Mouse (Mus musculus): ENCODE measurements around the gene 4931422A03Rik. TPM values are rescaled to one million over a fixed set of nuclear protein-coding genes. Genes with fewer than 3 reads are reported as not detected.
"Not testable (repeated sequence)": the region's sequence is repeated elsewhere in the genome, so short reads cannot be mapped to it uniquely, and the experiment has no call there.

4931422A03Rik gene
- polyA plus RNA-seq, 1 experiment from 2014 or later = 3.4 TPM

GRCm38 (mm10) chr2:104024656-104025055 is 3.5 kb downstream of the 4931422A03Rik start:
- no peaks in the 10 kb centered on the region for H3K36me3 ChIP-seq
- peaks cover 13% of the 10 kb centered on the region for H3K4me1 ChIP-seq (replicated peaks)
- H3K9me3 ChIP-seq = no peaks in the 10 kb centered on the region
- no peak overlapping the region for H3K4me2 ChIP-seq
- WGBS = 89% methylated on average over 4 of the region's 4 CpGs
- H3K27me3 ChIP-seq = no peaks in the 10 kb centered on the region
- no peak for ATAC-seq (ENCODE audit: insufficient number of reproducible peaks, insufficient read depth, low FRiP score, low TSS enrichment, low read depth)
- no peak overlapping the region for H3K27ac ChIP-seq
- H3K9ac ChIP-seq (replicated peaks) = no peak overlapping the region
- no peak overlapping the region for H3K4me3 ChIP-seq (replicated peaks)

GRCm38 (mm10) chr2:104023096-104023495 is 5.1 kb downstream of the 4931422A03Rik start:
- H3K4me3 ChIP-seq (replicated peaks) = no peak overlapping the region
- no peak for ATAC-seq (ENCODE audit: insufficient number of reproducible peaks, insufficient read depth, low FRiP score, low TSS enrichment, low read depth)
- H3K27ac ChIP-seq = no peak overlapping the region
- no peaks in the 10 kb centered on the region for H3K9me3 ChIP-seq
- no peaks in the 10 kb centered on the region for H3K27me3 ChIP-seq
- H3K36me3 ChIP-seq = no peaks in the 10 kb centered on the region
- H3K4me2 ChIP-seq = no peak overlapping the region
- WGBS = 81% methylated on average over 7 of the region's 7 CpGs
- no peaks in the 10 kb centered on the region for H3K4me1 ChIP-seq (replicated peaks)
- no peak overlapping the region for H3K9ac ChIP-seq (replicated peaks)

DNA sequence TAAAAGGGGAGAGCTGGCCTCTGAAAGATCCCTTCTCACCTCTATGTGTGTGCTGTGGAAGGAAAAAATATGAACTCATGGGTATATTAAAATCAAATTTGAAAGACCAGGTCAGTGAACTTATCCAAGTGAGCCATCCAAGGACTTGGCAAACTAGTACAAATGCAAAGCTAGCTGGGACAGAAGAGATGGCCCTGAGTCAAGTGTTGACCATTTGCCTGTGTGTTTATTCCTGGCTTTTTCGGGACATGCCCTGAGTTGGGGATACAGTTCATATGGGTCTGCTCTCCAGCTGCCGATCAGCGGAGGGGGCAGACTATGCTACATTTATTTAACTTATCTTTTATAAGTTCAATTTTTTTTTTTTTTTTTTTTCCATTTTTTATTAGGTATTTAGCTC is 19.3 kb downstream of the 4931422A03Rik start:
- not testable (repeated sequence) for H3K4me1 ChIP-seq (replicated peaks); ATAC-seq (ENCODE audit: insufficient number of reproducible peaks, insufficient read depth, low FRiP score, low TSS enrichment, low read depth); H3K9ac ChIP-seq (replicated peaks); H3K36me3 ChIP-seq; H3K27ac ChIP-seq; H3K9me3 ChIP-seq; H3K4me2 ChIP-seq; H3K27me3 ChIP-seq; H3K4me3 ChIP-seq (replicated peaks)
- WGBS = 91% methylated on average over 3 of the region's 3 CpGs

GRCm38 (mm10) chr2:104007793-104008519 is 20.2 kb downstream of the 4931422A03Rik start:
- Histone ChIP-seq H3K36me3 (no peaks in the 10 kb centered on the region), H3K4me3 (replicated peaks) (no peak overlapping the region), H3K9me3 (no peaks in the 10 kb centered on the region), H3K9ac (replicated peaks) (no peak overlapping the region), H3K27me3 (peaks cover 7% of the 10 kb centered on the region; the same call in 1 of the 2 replicates), H3K27ac (no peak overlapping the region), H3K4me2 (no peak overlapping the region), H3K4me1 (replicated peaks) (no peaks in the 10 kb centered on the region)
- ATAC-seq (ENCODE audit: insufficient number of reproducible peaks, insufficient read depth, low FRiP score, low TSS enrichment, low read depth) = no peak
- WGBS = 73% methylated on average over 7 of the region's 7 CpGs

DNA sequence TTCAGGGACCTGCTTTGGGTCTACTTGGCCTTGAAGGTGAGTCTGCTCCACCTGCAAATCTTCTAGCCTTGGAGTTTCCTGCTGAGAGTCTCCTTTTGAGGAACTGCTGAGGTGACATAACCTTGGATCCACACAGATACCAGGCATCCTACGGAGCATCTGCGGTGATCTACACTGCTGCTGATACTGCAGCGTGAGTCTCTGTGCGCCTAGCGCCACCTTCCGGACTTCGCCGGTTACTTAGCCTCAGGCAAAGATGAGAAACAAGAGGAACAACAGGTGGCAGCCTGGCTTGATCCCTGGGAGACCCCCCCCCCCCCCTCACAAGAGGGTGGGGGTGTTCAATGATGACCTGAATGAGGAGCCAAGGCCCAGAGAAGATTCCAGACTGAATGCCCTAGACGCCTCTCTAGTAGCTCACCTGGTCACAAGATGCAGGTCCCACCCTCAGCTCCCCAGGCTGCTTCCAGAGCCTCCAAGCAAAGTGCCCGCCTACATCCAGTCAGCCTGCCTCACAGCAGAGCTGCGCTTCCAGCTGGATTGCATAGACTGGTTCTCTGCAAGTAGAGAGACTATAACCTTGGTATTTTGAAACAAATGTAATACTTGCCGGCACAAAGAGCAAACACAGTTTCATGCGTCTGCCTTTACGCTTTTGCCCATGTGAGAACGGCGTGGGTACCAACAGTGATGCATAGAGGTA is 25.3 kb downstream of the 4931422A03Rik start:
- H3K9me3 ChIP-seq = no peaks in the 10 kb centered on the region
- H3K27ac ChIP-seq = no peak overlapping the region
- WGBS = 32% methylated on average over 16 of the region's 16 CpGs
- no peak overlapping the region for H3K9ac ChIP-seq (replicated peaks)
- no peaks in the 10 kb centered on the region for H3K36me3 ChIP-seq
- H3K4me1 ChIP-seq (replicated peaks) = no peaks in the 10 kb centered on the region
- peaks cover 16% of the 10 kb centered on the region; the same call in 1 of the 2 replicates for H3K27me3 ChIP-seq
- H3K4me2 ChIP-seq = no peak overlapping the region
- ATAC-seq (ENCODE audit: insufficient number of reproducible peaks, insufficient read depth, low FRiP score, low TSS enrichment, low read depth) = no peak
- no peak overlapping the region for H3K4me3 ChIP-seq (replicated peaks)

- no peak overlapping the region for H3K27ac ChIP-seq
- no peak for ATAC-seq (ENCODE audit: insufficient number of reproducible peaks, insufficient read depth, low FRiP score, low TSS enrichment, low read depth)
- peaks cover 16% of the 10 kb centered on the region; the same call in 1 of the 2 replicates for H3K27me3 ChIP-seq
- 86% methylated on average over 4 of the region's 4 CpGs for WGBS
- no peaks in the 10 kb centered on the region for H3K9me3 ChIP-seq
- no peak overlapping the region for H3K9ac ChIP-seq (replicated peaks)
- no peaks in the 10 kb centered on the region for H3K4me1 ChIP-seq (replicated peaks)
- no peaks in the 10 kb centered on the region for H3K36me3 ChIP-seq
- H3K4me3 ChIP-seq (replicated peaks) = no peak overlapping the region
- H3K4me2 ChIP-seq = no peak overlapping the region
Observed at GRCm38 (mm10) chr2:104001861-104002260, 26.3 kb downstream of the 4931422A03Rik start.

- no peak overlapping the region for H3K4me3 ChIP-seq (replicated peaks)
- WGBS = 28% methylated on average over 2 of the region's 2 CpGs
- H3K4me1 ChIP-seq (replicated peaks) = no peaks in the 10 kb centered on the region
- no peaks in the 10 kb centered on the region for H3K9me3 ChIP-seq
- H3K4me2 ChIP-seq = no peak overlapping the region
- no peak overlapping the region for H3K27ac ChIP-seq
- H3K27me3 ChIP-seq = peaks cover 16% of the 10 kb centered on the region; the same call in 1 of the 2 replicates
- ATAC-seq (ENCODE audit: insufficient number of reproducible peaks, insufficient read depth, low FRiP score, low TSS enrichment, low read depth) = no peak
- no peaks in the 10 kb centered on the region for H3K36me3 ChIP-seq
- H3K9ac ChIP-seq (replicated peaks) = no peak overlapping the region
Observed at GRCm38 (mm10) chr2:104001076-104001475, 27.1 kb downstream of the 4931422A03Rik start.

DNA sequence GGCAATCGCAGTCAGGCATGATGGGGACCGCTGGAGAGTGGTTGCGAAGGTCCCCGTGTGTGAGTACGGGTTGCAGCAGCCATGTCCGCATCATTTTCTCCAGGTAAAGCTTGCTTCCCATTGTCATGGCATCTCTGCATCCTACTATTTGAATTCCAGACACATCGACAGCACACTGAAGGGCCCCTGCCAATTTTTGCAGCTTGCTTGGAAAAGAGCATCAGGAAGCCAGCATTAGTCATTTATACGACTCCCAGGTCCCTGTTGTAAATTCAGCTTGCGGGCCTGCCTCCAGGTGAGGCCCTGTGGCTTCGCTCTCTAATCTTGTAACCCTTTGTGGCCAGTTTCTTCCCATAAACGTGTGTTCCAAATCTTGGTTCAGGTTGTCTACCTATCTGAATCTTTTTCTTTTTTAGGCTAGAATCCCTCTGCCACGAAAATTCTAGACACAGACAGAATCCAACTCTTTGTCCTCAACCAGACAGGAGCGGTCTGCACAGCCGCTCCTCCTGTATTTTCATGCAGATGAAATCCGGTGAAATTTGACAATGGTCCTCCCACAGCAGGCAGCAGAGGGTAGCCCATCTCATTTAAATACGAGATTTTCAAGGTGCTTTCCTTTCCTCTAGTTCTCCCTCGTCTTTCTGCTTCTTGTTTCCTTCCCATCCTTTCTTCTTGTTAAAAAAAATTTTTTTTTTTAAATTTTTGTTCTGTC is 35.4 kb downstream of the 4931422A03Rik start:
- no peak overlapping the region for H3K4me3 ChIP-seq (replicated peaks)
- WGBS = 25% methylated on average over 17 of the region's 17 CpGs
- no peak for ATAC-seq (ENCODE audit: insufficient number of reproducible peaks, insufficient read depth, low FRiP score, low TSS enrichment, low read depth)
- peaks cover 4% of the 10 kb centered on the region for H3K4me1 ChIP-seq (replicated peaks)
- no peak overlapping the region for H3K27ac ChIP-seq
- H3K4me2 ChIP-seq = no peak overlapping the region; the same call in 1 of the 2 replicates
- no peaks in the 10 kb centered on the region for H3K36me3 ChIP-seq
- peaks cover 12% of the 10 kb centered on the region; the same call in 1 of the 2 replicates for H3K27me3 ChIP-seq
- H3K9ac ChIP-seq (replicated peaks) = no peak overlapping the region
- H3K9me3 ChIP-seq = no peaks in the 10 kb centered on the region

DNA sequence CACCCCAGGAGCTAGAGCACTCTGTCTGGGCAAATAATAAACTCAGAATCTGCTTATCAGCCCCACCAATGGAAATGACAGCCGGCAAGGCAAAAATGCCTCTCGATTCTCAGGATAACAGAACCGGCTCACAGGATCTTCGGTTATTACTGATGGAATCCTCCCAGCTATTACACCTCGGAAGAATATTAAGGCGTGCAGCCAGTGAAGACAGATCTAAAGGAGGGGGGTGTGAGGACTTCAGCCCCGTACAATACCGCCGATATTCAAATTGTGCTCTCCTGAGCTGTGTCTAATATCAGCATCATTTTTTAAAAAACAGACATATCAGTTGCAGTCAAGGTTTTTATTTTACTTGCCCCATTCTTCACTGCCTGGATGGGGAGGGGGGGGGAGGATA is 36.0 kb downstream of the 4931422A03Rik start:
- Histone ChIP-seq H3K4me1 (replicated peaks) (peaks cover 4% of the 10 kb centered on the region), H3K4me2 (no peak overlapping the region), H3K9me3 (no peaks in the 10 kb centered on the region), H3K27me3 (peaks cover 12% of the 10 kb centered on the region; the same call in 1 of the 2 replicates), H3K36me3 (no peaks in the 10 kb centered on the region), H3K27ac (no peak overlapping the region), H3K9ac (replicated peaks) (no peak overlapping the region), H3K4me3 (replicated peaks) (no peak overlapping the region)
- ATAC-seq (ENCODE audit: insufficient number of reproducible peaks, insufficient read depth, low FRiP score, low TSS enrichment, low read depth) = no peak
- 81% methylated on average over 9 of the region's 9 CpGs for WGBS

DNA sequence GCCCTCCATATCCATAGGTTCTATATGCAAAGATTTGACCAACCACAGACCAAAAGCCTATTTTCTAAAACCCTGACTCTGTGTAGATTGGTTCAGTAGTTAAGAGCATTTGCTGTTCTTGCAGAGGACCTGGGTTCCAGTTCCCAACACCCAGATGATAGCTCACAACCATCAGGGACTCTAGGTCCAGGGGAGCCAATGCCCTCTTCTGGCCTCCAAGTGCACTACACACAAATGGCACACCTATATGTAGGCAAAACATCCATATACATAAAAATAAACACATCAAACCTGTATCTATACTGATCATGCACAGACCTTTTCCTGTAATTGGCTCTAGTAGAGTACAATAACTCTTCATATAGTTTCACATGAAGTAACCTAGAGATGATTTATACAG is 36.9 kb downstream of the 4931422A03Rik start:
- Histone ChIP-seq H3K4me2 (no peak overlapping the region), H3K4me1 (replicated peaks) (peaks cover 4% of the 10 kb centered on the region), H3K9ac (replicated peaks) (no peak overlapping the region), H3K27ac (no peak overlapping the region), H3K9me3 (no peaks in the 10 kb centered on the region), H3K36me3 (no peaks in the 10 kb centered on the region), H3K4me3 (replicated peaks) (no peak overlapping the region), H3K27me3 (peaks cover 12% of the 10 kb centered on the region; the same call in 1 of the 2 replicates)
- ATAC-seq (ENCODE audit: insufficient number of reproducible peaks, insufficient read depth, low FRiP score, low TSS enrichment, low read depth) = no peak

DNA sequence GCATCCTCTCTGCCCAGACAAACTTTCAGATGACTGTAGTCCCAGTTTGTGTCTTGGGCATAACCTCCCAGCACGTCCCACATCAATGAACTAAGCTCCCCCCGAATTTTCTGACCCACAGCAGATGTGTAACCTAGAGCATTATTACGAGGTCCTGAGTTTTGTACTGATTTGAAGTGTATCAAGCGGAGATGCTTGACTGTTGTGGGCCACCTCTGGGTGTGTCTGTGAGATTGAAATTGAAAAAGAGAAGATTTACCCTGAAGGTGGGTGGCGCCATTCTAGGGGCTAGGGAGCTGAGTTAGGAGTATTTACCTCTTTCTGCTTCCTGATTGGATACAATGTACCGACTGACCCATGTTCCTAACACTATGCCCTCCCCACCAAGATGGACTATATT is 38.4 kb downstream of the 4931422A03Rik start:
- Histone ChIP-seq H3K4me2 (no peak overlapping the region), H3K9ac (replicated peaks) (no peak overlapping the region), H3K36me3 (no peaks in the 10 kb centered on the region), H3K4me1 (replicated peaks) (peaks cover 4% of the 10 kb centered on the region), H3K4me3 (replicated peaks) (no peak overlapping the region), H3K27ac (no peak overlapping the region), H3K9me3 (no peaks in the 10 kb centered on the region), H3K27me3 (peaks cover 12% of the 10 kb centered on the region; the same call in 1 of the 2 replicates)
- WGBS = 91% methylated on average over 6 of the region's 6 CpGs
- no peak for ATAC-seq (ENCODE audit: insufficient number of reproducible peaks, insufficient read depth, low FRiP score, low TSS enrichment, low read depth)
